Mouse (Mus musculus) CH12.LX (cell line): ENCODE data around the gene Itga4.
A peak's percentile ranks its signal among the peaks of the same experiment; 100 is the strongest.

ENCODE experiments used
- CHD1 ChIP-seq: IDR thresholded peaks from 2 replicates; pipeline ENCODE4 v1.6.1; 2012; ENCODE audit warnings: low read depth, low read length, improper control_type of control experiment, inconsistent platforms
- CTCF ChIP-seq, 2 experiments: IDR thresholded peaks in 1 of 2; conservative IDR thresholded peaks in 1 of 2; 2 replicates each; pipeline ENCODE4 v1.5.1; 2011 to 2012; ENCODE audit warnings: low read depth in 2 of 2, low read length in 2 of 2, improper control_type of control experiment in 1 of 2, inconsistent platforms in 1 of 2, mild to moderate bottlenecking in 1 of 2, moderate library complexity in 1 of 2
- E2F4 ChIP-seq: IDR thresholded peaks from 2 replicates; pipeline ENCODE4 v1.6.1; 2011; ENCODE audit warnings: low read depth, low read length, improper control_type of control experiment; ENCODE audit not compliant: insufficient replicate concordance
- EP300 ChIP-seq: IDR thresholded peaks from 2 replicates; pipeline ENCODE4 v1.6.1; 2011; ENCODE audit warnings: low read length, improper control_type of control experiment
- HCFC1 ChIP-seq: IDR thresholded peaks from 2 replicates; pipeline ENCODE4 v1.6.1; 2012; ENCODE audit warnings: low read depth, mild to moderate bottlenecking, inconsistent platforms, low read length, improper control_type of control experiment
- KAT2A ChIP-seq: IDR thresholded peaks from 2 replicates; pipeline ENCODE4 v1.6.1; 2012; ENCODE audit warnings: low read length, improper control_type of control experiment, inconsistent platforms; ENCODE audit not compliant: insufficient replicate concordance
- NRF1 ChIP-seq: IDR thresholded peaks from 2 replicates; pipeline ENCODE4 v1.6.1; 2014; ENCODE audit warnings: low read depth, mild to moderate bottlenecking, inconsistent platforms, low read length, improper control_type of control experiment, moderate library complexity
- POLR2A ChIP-seq: IDR thresholded peaks from 2 replicates; pipeline ENCODE4 v1.6.1; 2011; ENCODE audit warnings: low read depth, mild to moderate bottlenecking, improper control_type of control experiment, low read length
- POLR2AphosphoS2 ChIP-seq: IDR thresholded peaks from 2 replicates; pipeline ENCODE4 v1.6.1; 2011; ENCODE audit warnings: low read depth, low read length, improper control_type of control experiment
- SMC3 ChIP-seq: IDR thresholded peaks from 2 replicates; pipeline ENCODE4 v1.6.1; 2011; ENCODE audit warnings: low read depth, low read length, improper control_type of control experiment
- TCF12 ChIP-seq: IDR thresholded peaks from 2 replicates; pipeline ENCODE4 v1.6.1; 2014; ENCODE audit warnings: low read depth, mild to moderate bottlenecking, inconsistent platforms, low read length, improper control_type of control experiment
- UBTF ChIP-seq: IDR thresholded peaks from 2 replicates; pipeline ENCODE4 v1.6.1; 2012; ENCODE audit warnings: low read depth, mild to moderate bottlenecking, inconsistent platforms, low read length, improper control_type of control experiment, moderate library complexity

DNA sequence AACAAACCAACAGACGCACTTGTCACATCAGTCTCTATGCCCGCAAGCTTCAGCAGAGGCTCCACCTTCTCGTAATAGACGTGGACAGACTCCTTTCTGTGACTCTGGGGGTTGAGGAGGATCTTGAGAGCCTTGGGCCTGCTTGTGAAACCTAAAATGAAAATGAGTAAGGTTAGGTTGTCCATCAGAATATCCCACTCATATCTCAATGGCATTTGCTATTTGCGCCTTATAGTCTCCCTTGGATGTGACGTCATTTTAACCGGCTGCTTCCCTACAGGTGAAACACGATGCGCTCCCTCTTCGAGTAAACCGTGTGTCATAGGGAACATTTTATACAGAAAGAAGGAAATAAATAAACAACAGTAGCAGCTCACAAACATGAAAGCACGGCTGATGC, 113.4 kb downstream of the Itga4 start:
- TF ChIP-seq KAT2A (0 out of 2 replicates have a peak, but pooled peaks have one; percentile 29), POLR2A (peak; percentile 3; the same call in 1 of the 2 replicates), TCF12 (no peak), NRF1 (no peak), CTCF (conservative IDR thresholded peaks at IDR 0.05 in 1 of 2, IDR thresholded peaks at IDR 0.05 in 1 of 2; ENCODE audit: low read depth in 2 of 2, low read length in 2 of 2) (no peak), UBTF (no peak), E2F4 (no peak), HCFC1 (no peak), CHD1 (no peak), SMC3 (no peak), POLR2AphosphoS2 (no peak), EP300 (no peak)
